Mouse (Mus musculus): ENCODE measurements around the gene Rerg.

DNA sequence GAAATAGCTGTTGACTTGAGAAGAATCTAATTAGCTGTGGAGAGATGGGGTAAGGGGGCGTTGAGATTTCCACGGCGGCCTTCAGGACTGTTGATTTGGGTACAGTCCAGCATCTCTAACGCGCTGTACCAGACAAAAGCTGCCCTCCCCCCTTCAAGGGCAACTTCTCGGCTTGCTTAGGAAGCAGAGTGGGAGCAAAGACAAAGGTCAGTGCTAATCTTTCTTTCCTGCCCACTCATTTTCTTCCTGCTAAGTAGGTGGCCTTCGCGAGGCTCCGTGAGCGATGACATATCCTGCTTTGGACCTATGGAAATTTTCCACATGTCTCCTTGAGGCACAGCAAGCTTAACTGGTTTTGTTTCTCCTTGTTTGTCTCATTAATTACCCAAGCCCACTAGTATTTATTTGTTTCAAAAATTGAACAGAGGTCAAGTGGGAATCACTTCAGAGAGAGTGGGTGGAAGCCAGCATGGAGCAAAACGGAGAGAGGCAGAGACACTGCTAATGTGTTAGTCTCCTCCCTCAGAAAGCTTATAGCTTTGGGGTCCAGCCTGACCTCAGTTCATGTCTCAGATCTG is 25.2 kb downstream of the Rerg start:
- TF ChIP-seq CHD2 (IDR thresholded peaks at IDR 0.05; ENCODE audit: low read depth, low read length): no peak
- TF ChIP-seq HCFC1 (IDR thresholded peaks at IDR 0.05; ENCODE audit: borderline replicate concordance, insufficient read depth, low read length): no peak
- no peak for TF ChIP-seq ZC3H11A (IDR thresholded peaks at IDR 0.05; ENCODE audit: borderline replicate concordance, low read depth, low read length)
